Comparison of ENCODE assay signal across 24 mouse cellular contexts in genomic region chr1:78428851-78429250, GRCm38 (mm10). TPM values are rescaled to one million over a fixed set of nuclear protein-coding genes. Genes with fewer than 3 reads are reported as not detected.
A peak's percentile ranks its signal among the peaks of the same experiment; 100 is the strongest.
DNase-seq lines count a peak whose midpoint lies in the region; ATAC-seq lines count a peak whose summit lies in the region.
"Had no signal": no experiment of that assay in that cellular context is flagged by ENCODE, and none has a peak within 500 bp of the region (broad histone marks: within the 10 kb centered on the region; RNA-seq: fewer than 3 reads in every experiment).

No protein-coding gene starts in this region.

- ATAC-seq in midbrain, embryonic 12.5 days (ENCODE audit: low FRiP score, low read depth) = no peak
- ATAC-seq in midbrain, embryonic 15.5 days (replicated peaks) = no peak
- ATAC-seq: inflammation-experienced regulatory T-cells, adult 6 months had no signal

- H3K27ac ChIP-seq in midbrain, embryonic 12.5 days (replicated peaks) = no peak overlapping the region
- H3K27ac ChIP-seq in midbrain, embryonic 15.5 days = no peak overlapping the region
- H3K27ac ChIP-seq: heart, embryonic 15.5 days; hindbrain, embryonic 14.5 days; layer of hippocampus, adult 2 months; limb, embryonic 10.5 days; liver, embryonic 15.5 days; lung, embryonic 15.5 days had no signal

- H3K27me3 ChIP-seq in midbrain, embryonic 12.5 days = no peaks in the 10 kb centered on the region; the same call in 1 of the 2 replicates
- H3K27me3 ChIP-seq in midbrain, embryonic 15.5 days (replicated peaks) = no peaks in the 10 kb centered on the region
- H3K27me3 ChIP-seq: heart, embryonic 15.5 days; liver, embryonic 15.5 days; lung, embryonic 15.5 days; megakaryocyte, embryonic 14.5 days had no signal

- peaks cover 14% of the 10 kb centered on the region for H3K4me1 ChIP-seq in midbrain, embryonic 12.5 days
- H3K4me1 ChIP-seq in midbrain, embryonic 15.5 days = 0 out of 2 replicates have a peak, but pooled peaks cover 7% of the 10 kb centered on the region

- 0 out of 2 replicates have a peak overlapping the region, but pooled peaks have one; percentile 18 for H3K4me2 ChIP-seq in midbrain, embryonic 12.5 days (replicated peaks)
- no peak overlapping the region for H3K4me2 ChIP-seq in midbrain, embryonic 15.5 days
- H3K4me2 ChIP-seq: heart, embryonic 15.5 days; hindbrain, embryonic 14.5 days; liver, embryonic 15.5 days; lung, embryonic 15.5 days had no signal

- H3K9me3 ChIP-seq in midbrain, embryonic 12.5 days = no peaks in the 10 kb centered on the region
- no peaks in the 10 kb centered on the region for H3K9me3 ChIP-seq in midbrain, embryonic 15.5 days
- H3K9me3 ChIP-seq: heart, embryonic 15.5 days; limb, embryonic 10.5 days; liver, embryonic 15.5 days; lung, embryonic 15.5 days; megakaryocyte, embryonic 14.5 days had no signal

- WGBS in midbrain, embryonic 12.5 days = 16% methylated on average over 11 of the region's 11 CpGs
- WGBS in midbrain, embryonic 15.5 days = 19% methylated on average over 11 of the region's 11 CpGs

- peak; percentile 23 for DNase-seq in embryo, embryonic 10.5 days (ENCODE audit: low spot score)
- DNase-seq in embryo, embryonic 11 days = no peak
- DNase-seq in heart, adult 11 months = peak; percentile 74
- no peak for DNase-seq in heart, postnatal 4 days
- DNase-seq in B cell, adult 2 months = no peak
- DNase-seq: adrenal gland, postnatal 25 days; cerebellum, adult 9-10 months; heart, postnatal 36 days; kidney, postnatal 25 days; liver; lung, postnatal 36 days; thymus, adult 18-20 months; thymus, postnatal 36 days had no signal

- H3K9ac ChIP-seq in midbrain, embryonic 12.5 days (replicated peaks) = no peak overlapping the region
- H3K9ac ChIP-seq in midbrain, embryonic 15.5 days = no peak overlapping the region
- H3K9ac ChIP-seq: heart, embryonic 15.5 days; hindbrain, embryonic 14.5 days; liver, embryonic 15.5 days; lung, embryonic 15.5 days had no signal

- 0 out of 2 replicates have a peak, but pooled peaks cover 5% of the 10 kb centered on the region for H3K36me3 ChIP-seq in midbrain, embryonic 12.5 days
- H3K36me3 ChIP-seq in midbrain, embryonic 15.5 days (replicated peaks) = no peaks in the 10 kb centered on the region; the same call in 1 of the 2 replicates
- H3K36me3 ChIP-seq: heart, embryonic 15.5 days had no signal

- H3K4me3 ChIP-seq in midbrain, embryonic 12.5 days = no peak overlapping the region
- H3K4me3 ChIP-seq in midbrain, embryonic 15.5 days = no peak overlapping the region
- H3K4me3 ChIP-seq: heart, embryonic 15.5 days; layer of hippocampus, adult 2 months; limb, embryonic 10.5 days; liver, embryonic 15.5 days; lung, embryonic 15.5 days; megakaryocyte, embryonic 14.5 days; myocyte had no signal

RNA-seq across cellular contexts. Expression of gene Farsb, which starts 59.8 kb away (rescaled TPM):
- total RNA-seq in heart, postnatal 4 days (2021) = 10 to 100 TPM; 52.5 to 54.5 TPM
- polyA plus RNA-seq in midbrain, embryonic 12.5 days (2016; fragmentation: Nextera tagmentation; extraction: Ambion mirVana) = 123 and 126 TPM in 2 replicates
- 149 and 154 TPM in 2 replicates for polyA plus RNA-seq in midbrain, embryonic 15.5 days (2015; fragmentation: Nextera tagmentation; extraction: Ambion mirVana)

Comparison
In these comparisons a context has a peak if more than half of its experiments do, and no peak if none do; other contexts are left out.
1. DNase-seq: peak in embryo, embryonic 10.5 days (single experiment) and heart, adult 11 months (single experiment); none in embryo, embryonic 11 days (single experiment), heart, postnatal 4 days (single experiment) and B cell, adult 2 months (0 of 2).